Mouse (Mus musculus): ENCODE results near the gene Plcxd2. TPM values are rescaled to one million over a fixed set of nuclear protein-coding genes. Genes with fewer than 3 reads are reported as not detected.

Gene Plcxd2
- polyA plus RNA-seq, 1 experiment from 2014 or later, result 0.93 TPM

GRCm38 (mm10) chr16:45960978-45961377 lies 49.0 kb downstream of the Plcxd2 start:
- TF ChIP-seq CTCF (IDR thresholded peaks at IDR 0.05; ENCODE audit: low read depth), result no peak
- Histone ChIP-seq H3K27me3 (ENCODE audit: insufficient read depth, low read length) (no peaks in the 10 kb centered on the region), H3K36me3 (ENCODE audit: insufficient read depth, low read length) (no peaks in the 10 kb centered on the region), H3K4me1 (replicated peaks; ENCODE audit: insufficient read depth, low read length) (no peaks in the 10 kb centered on the region; the same call in 1 of the 2 replicates), H3K27ac (no peak overlapping the region), H3K4me3 (replicated peaks; ENCODE audit: low read depth, low read length) (no peak overlapping the region), H3K9ac (ENCODE audit: low read depth, low read length) (no peak overlapping the region), H3K4me2 (ENCODE audit: low read length) (no peak overlapping the region), H3K9me3 (replicated peaks; ENCODE audit: low read length) (no peaks in the 10 kb centered on the region)
- DNase-seq (ENCODE audit: low spot score), result peak; percentile 9
- ATAC-seq (replicated peaks; ENCODE audit: low FRiP score, low read depth), result no peak
- WGBS, result 68% methylated on average over 3 of the region's 3 CpGs

DNA sequence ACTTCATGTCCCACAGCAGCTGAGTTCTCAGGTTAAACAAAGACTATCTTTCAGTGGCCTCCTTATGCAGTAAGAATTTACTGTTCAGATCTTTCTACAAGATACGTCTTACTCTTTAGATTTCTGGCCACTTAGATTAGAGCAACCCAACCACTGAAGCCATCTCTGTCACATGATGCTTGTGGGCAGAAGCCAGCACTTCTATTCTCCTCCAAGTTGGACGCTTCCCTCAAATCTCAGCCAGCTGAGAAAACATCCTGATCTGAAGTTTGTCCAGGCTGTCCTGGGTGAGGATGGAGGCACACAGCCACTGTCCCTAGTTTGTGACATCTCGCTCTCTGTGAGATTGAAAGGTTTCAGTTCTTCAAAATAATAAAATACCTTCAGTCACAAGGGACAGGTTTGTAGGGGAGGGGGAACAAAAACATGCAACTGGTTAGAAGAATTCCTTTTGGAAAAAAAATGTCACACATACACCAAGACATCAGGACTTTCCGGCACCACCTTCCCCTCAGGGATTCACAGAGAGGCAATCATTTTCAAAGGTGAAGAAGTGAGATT lies 53.5 kb downstream of the Plcxd2 start:
- H3K27me3 ChIP-seq (ENCODE audit: insufficient read depth, low read length), result no peaks in the 10 kb centered on the region
- H3K9me3 ChIP-seq (replicated peaks; ENCODE audit: low read length), result no peaks in the 10 kb centered on the region
- H3K9ac ChIP-seq (ENCODE audit: low read depth, low read length), result no peak overlapping the region
- ATAC-seq (replicated peaks; ENCODE audit: low FRiP score, low read depth) (no peak), DNase-seq (ENCODE audit: low spot score) (no peak)
- no peak overlapping the region for H3K4me3 ChIP-seq (replicated peaks; ENCODE audit: low read depth, low read length)
- H3K27ac ChIP-seq, result no peak overlapping the region
- WGBS, result 71% methylated on average over 4 of the region's 4 CpGs
- no peaks in the 10 kb centered on the region; the same call in 1 of the 2 replicates for H3K4me1 ChIP-seq (replicated peaks; ENCODE audit: insufficient read depth, low read length)
- H3K36me3 ChIP-seq (ENCODE audit: insufficient read depth, low read length), result no peaks in the 10 kb centered on the region
- no peak overlapping the region for H3K4me2 ChIP-seq (ENCODE audit: low read length)
- TF ChIP-seq CTCF (IDR thresholded peaks at IDR 0.05; ENCODE audit: low read depth), result no peak

- TF ChIP-seq CTCF (IDR thresholded peaks at IDR 0.05; ENCODE audit: low read depth), result no peak
- H3K9me3 ChIP-seq (replicated peaks; ENCODE audit: low read length), result no peaks in the 10 kb centered on the region
- no peaks in the 10 kb centered on the region for H3K27me3 ChIP-seq (ENCODE audit: insufficient read depth, low read length)
- peak within 1 kb of the TSS; percentile 7 for H3K4me3 ChIP-seq (replicated peaks; ENCODE audit: low read depth, low read length)
- H3K27ac ChIP-seq, result peak within 1 kb of the TSS; percentile 89
- WGBS, result 65% methylated on average over 4 of the region's 4 CpGs
- no peaks in the 10 kb centered on the region for H3K36me3 ChIP-seq (ENCODE audit: insufficient read depth, low read length)
- H3K4me1 ChIP-seq (replicated peaks; ENCODE audit: insufficient read depth, low read length), result no peaks in the 10 kb centered on the region; the same call in 1 of the 2 replicates
- 0 out of 2 replicates have a peak within 1 kb of the TSS, but pooled peaks have one; percentile 35 for H3K9ac ChIP-seq (ENCODE audit: low read depth, low read length)
- DNase-seq (ENCODE audit: low spot score), result no peak
- H3K4me2 ChIP-seq (ENCODE audit: low read length), result peak within 1 kb of the TSS; percentile 44
- no peak for ATAC-seq (replicated peaks; ENCODE audit: low FRiP score, low read depth)
Measured at GRCm38 (mm10) chr16:45953394-45953793, 56.6 kb downstream of the Plcxd2 start, which contains the start of gene Phldb2. Gene Phldb2, minus strand, starts transcription at chr16:45953598.

- ATAC-seq (replicated peaks; ENCODE audit: low FRiP score, low read depth), result peak; percentile 80
- Histone ChIP-seq H3K4me2 (ENCODE audit: low read length) (peak overlapping the region; percentile 44), H3K9ac (ENCODE audit: low read depth, low read length) (no peak overlapping the region), H3K36me3 (ENCODE audit: insufficient read depth, low read length) (no peaks in the 10 kb centered on the region), H3K27ac (peak overlapping the region; percentile 89), H3K9me3 (replicated peaks; ENCODE audit: low read length) (no peaks in the 10 kb centered on the region), H3K4me1 (replicated peaks; ENCODE audit: insufficient read depth, low read length) (no peaks in the 10 kb centered on the region; the same call in 1 of the 2 replicates), H3K27me3 (ENCODE audit: insufficient read depth, low read length) (no peaks in the 10 kb centered on the region), H3K4me3 (replicated peaks; ENCODE audit: low read depth, low read length) (peak overlapping the region; percentile 7; the same call in 1 of the 2 replicates)
- 34% methylated on average over 5 of the region's 5 CpGs for WGBS
- DNase-seq (ENCODE audit: low spot score), result peak; percentile 49
- no peak for TF ChIP-seq CTCF (IDR thresholded peaks at IDR 0.05; ENCODE audit: low read depth)
Measured at GRCm38 (mm10) chr16:45952501-45952900, 57.5 kb downstream of the Plcxd2 start.

DNA sequence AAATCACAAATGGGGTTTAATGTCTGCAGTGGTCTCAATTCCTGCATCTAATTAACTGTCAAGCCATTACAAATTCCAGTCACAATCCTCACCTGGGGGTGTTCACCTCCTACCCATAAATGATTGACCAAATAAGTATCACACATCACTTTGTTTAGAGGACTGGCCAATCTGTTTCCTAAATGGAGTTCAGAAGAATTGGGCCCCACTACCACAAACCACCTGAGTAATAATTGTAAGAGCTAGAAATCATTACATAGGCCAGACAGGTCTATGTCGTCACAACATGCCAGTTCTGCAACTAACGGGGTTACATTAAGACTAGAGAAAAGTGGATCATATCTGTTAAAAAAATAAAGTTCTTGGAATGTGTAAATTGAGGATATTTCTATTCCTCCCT lies 58.0 kb downstream of the Plcxd2 start:
- Histone ChIP-seq H3K9ac (ENCODE audit: low read depth, low read length) (no peak overlapping the region), H3K36me3 (ENCODE audit: insufficient read depth, low read length) (no peaks in the 10 kb centered on the region), H3K4me2 (ENCODE audit: low read length) (peak overlapping the region; percentile 44), H3K4me1 (replicated peaks; ENCODE audit: insufficient read depth, low read length) (no peaks in the 10 kb centered on the region; the same call in 1 of the 2 replicates), H3K27ac (peak overlapping the region; percentile 89), H3K27me3 (ENCODE audit: insufficient read depth, low read length) (no peaks in the 10 kb centered on the region), H3K4me3 (replicated peaks; ENCODE audit: low read depth, low read length) (no peak overlapping the region), H3K9me3 (replicated peaks; ENCODE audit: low read length) (no peaks in the 10 kb centered on the region)
- no peak for TF ChIP-seq CTCF (IDR thresholded peaks at IDR 0.05; ENCODE audit: low read depth)
- 58% methylated on average over 2 of the region's 2 CpGs for WGBS
- ATAC-seq (replicated peaks; ENCODE audit: low FRiP score, low read depth) (peak; percentile 81), DNase-seq (ENCODE audit: low spot score) (no peak)

- DNase-seq (ENCODE audit: low spot score) (no peak), ATAC-seq (replicated peaks; ENCODE audit: low FRiP score, low read depth) (no peak)
- Histone ChIP-seq H3K9ac (ENCODE audit: low read depth, low read length) (no peak overlapping the region), H3K4me1 (replicated peaks; ENCODE audit: insufficient read depth, low read length) (peaks cover 19% of the 10 kb centered on the region; the same call in 1 of the 2 replicates), H3K27ac (peak overlapping the region; percentile 79), H3K27me3 (ENCODE audit: insufficient read depth, low read length) (no peaks in the 10 kb centered on the region), H3K36me3 (ENCODE audit: insufficient read depth, low read length) (no peaks in the 10 kb centered on the region), H3K4me3 (replicated peaks; ENCODE audit: low read depth, low read length) (no peak overlapping the region), H3K9me3 (replicated peaks; ENCODE audit: low read length) (no peaks in the 10 kb centered on the region), H3K4me2 (ENCODE audit: low read length) (peak overlapping the region; percentile 25; the same call in 1 of the 2 replicates)
- WGBS, result 85% methylated on average over 2 of the region's 2 CpGs
- TF ChIP-seq CTCF (IDR thresholded peaks at IDR 0.05; ENCODE audit: low read depth), result no peak
Measured at GRCm38 (mm10) chr16:45946335-45946734, 63.7 kb downstream of the Plcxd2 start.

Measured in kidney, postnatal 0 days (tissue).